In the genomic region with DNA sequence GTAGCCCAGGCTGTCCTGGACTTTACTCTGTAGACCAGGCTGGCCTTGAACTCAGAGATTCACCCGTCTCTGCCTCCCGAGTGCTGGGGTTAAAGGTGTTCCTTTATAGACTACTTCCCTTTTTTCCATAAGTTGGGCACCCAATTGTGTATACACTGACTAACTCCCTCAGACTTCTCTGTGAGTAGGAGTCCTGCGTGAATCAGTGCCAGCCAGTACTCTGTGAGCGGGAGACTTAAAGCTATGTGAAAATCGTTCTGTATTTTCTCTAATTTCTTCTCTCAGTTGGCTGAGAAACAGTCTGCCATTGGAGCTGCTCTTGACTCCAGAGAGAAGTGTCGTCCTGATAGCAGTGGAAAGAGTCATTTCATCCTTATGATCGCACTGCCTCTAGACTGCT, we compare ENCODE assay signal across 16 mouse cellular contexts.
DNase-seq lines count a peak whose midpoint lies in the region.
"Had no signal": no experiment of that assay in that cellular context is flagged by ENCODE, and none has a peak within 500 bp of the region (broad histone marks: within the 10 kb centered on the region; RNA-seq: fewer than 3 reads in every experiment).

No protein-coding gene starts in this region.

- intact Hi-C loops in heart, postnatal 10 days (cut with DNase I), result no loop called here

- peak; percentile 0 for DNase-seq in adrenal gland, postnatal 10 days
- no peak for DNase-seq in adrenal gland, adult 8-10 months
- DNase-seq in heart, postnatal 4 days, result peak; percentile 2
- no peak for DNase-seq in heart, postnatal 10 days
- peak; percentile 9 for DNase-seq in right cerebral cortex, adult 18-20 months
- no peak for DNase-seq in right cerebral cortex, postnatal 14 days
- DNase-seq in urinary bladder, postnatal 14 days (ENCODE audit: low spot score), result peak; percentile 1
- no peak for DNase-seq in urinary bladder, postnatal 10 days (ENCODE audit: low spot score)
- DNase-seq: adrenal gland, postnatal 14 days; cerebellum, adult 11-12 months; cerebellum, adult 8-10 months; cerebellum, postnatal 10 days; cerebellum, postnatal 36 days; embryo, embryonic 11 days; gastrocnemius, adult 2 months; gastrocnemius, postnatal 14 days had no signal

Comparison
In these comparisons a context has a peak if more than half of its experiments do, and no peak if none do; other contexts are left out.
1. DNase-seq: peak in adrenal gland, postnatal 10 days (single experiment), heart, postnatal 4 days (single experiment), right cerebral cortex, adult 18-20 months (single experiment) and urinary bladder, postnatal 14 days (single experiment); none in adrenal gland, adult 8-10 months (single experiment), heart, postnatal 10 days (0 of 2), right cerebral cortex, postnatal 14 days (single experiment) and urinary bladder, postnatal 10 days (single experiment).